Mouse (Mus musculus) E14TG2a.4 (cell line): ENCODE results near the gene Wwc1.

Experiments
- CTCF ChIP-seq: conservative IDR thresholded peaks from 2 replicates; pipeline ENCODE4 v1.5.1; 2014; ENCODE audit warnings: low read length
- NANOG ChIP-seq: IDR thresholded peaks from 2 replicates; pipeline ENCODE4 v1.6.1; 2014; ENCODE audit warnings: borderline replicate concordance, low read length, mixed read lengths
- POU5F1 ChIP-seq: IDR thresholded peaks from 2 replicates; pipeline ENCODE4 v1.6.1; 2014; ENCODE audit warnings: low read length, borderline replicate concordance

- TF ChIP-seq CTCF (no peak), NANOG (no peak), POU5F1 (no peak)
These were observed 122.8 kb downstream of the Wwc1 start for GRCm38 (mm10) chr11:35857395-35858067.
